Mouse (Mus musculus) MEL (cell line): ENCODE measurements around the gene Atp23. TPM values are rescaled to one million over a fixed set of nuclear protein-coding genes. Genes with fewer than 3 reads are reported as not detected.

ENCODE experiments used
- DNase-seq: peaks from one replicate; pipeline ENCODE4 v3.0.0; 2011; ENCODE audit warnings: low read depth, low spot score
- H3K27ac ChIP-seq: 2 replicates; pipeline ENCODE4 v1.5.1; 2012; ENCODE audit warnings: low read depth, mild to moderate bottlenecking, control low read depth, low read length, moderate library complexity; ENCODE audit not compliant: control insufficient read depth
- H3K27me3 ChIP-seq, 2 experiments: fragments of 150-350 bp in 1 of 2; sonication (generic) in 1 of 2; 2 replicates each; pipeline ENCODE4 v1.6.1; 2012; ENCODE audit warnings: low read length in 2 of 2, mild to moderate bottlenecking in 2 of 2, improper control_type of control experiment in 1 of 2, moderate library complexity in 1 of 2; ENCODE audit not compliant: insufficient read depth in 2 of 2, control insufficient read depth in 1 of 2
- H3K36me3 ChIP-seq, 2 experiments: 2 replicates each; pipeline ENCODE4 v1.6.1; 2012 to 2014; ENCODE audit warnings: low read length in 2 of 2, improper control_type of control experiment in 1 of 2, inconsistent platforms in 1 of 2, mild to moderate bottlenecking in 1 of 2; ENCODE audit not compliant: insufficient read depth in 2 of 2, control insufficient read depth in 1 of 2
- H3K4me1 ChIP-seq, 2 experiments: fragments of 150-350 bp in 1 of 2; sonication (generic) in 1 of 2; 2 replicates each; pipeline ENCODE4 v1.6.1; 2012; ENCODE audit warnings: low read length in 2 of 2, improper control_type of control experiment in 1 of 2, mild to moderate bottlenecking in 1 of 2; ENCODE audit not compliant: insufficient read depth in 2 of 2, control insufficient read depth in 1 of 2
- H3K4me3 ChIP-seq, 2 experiments: fragments of 150-350 bp in 1 of 2; sonication (generic) in 1 of 2; 2 replicates each; pipeline ENCODE4 v1.5.1; 2012; ENCODE audit warnings: low read depth in 2 of 2, low read length in 2 of 2, mild to moderate bottlenecking in 2 of 2, moderate library complexity in 2 of 2, control low read depth in 1 of 2, improper control_type of control experiment in 1 of 2; ENCODE audit not compliant: control insufficient read depth in 1 of 2, insufficient read depth in 1 of 2
- H3K79me2 ChIP-seq: 2 replicates; pipeline ENCODE4 v1.6.1; 2012; ENCODE audit warnings: mild to moderate bottlenecking, low read length, moderate library complexity; ENCODE audit not compliant: control insufficient read depth, poor library complexity, insufficient read depth
- H3K9ac ChIP-seq: 2 replicates; pipeline ENCODE4 v1.6.1; 2012; ENCODE audit warnings: low read depth, mild to moderate bottlenecking, control low read depth, low read length, moderate library complexity; ENCODE audit not compliant: control insufficient read depth, poor library complexity, severe bottlenecking
- H3K9me3 ChIP-seq: fragments of 150-350 bp; sonication (generic); replicated peaks from 2 replicates; pipeline ENCODE4 v1.6.1; 2012; ENCODE audit warnings: mild to moderate bottlenecking, low read length, improper control_type of control experiment, moderate library complexity; ENCODE audit not compliant: insufficient read depth
- BHLHE40 ChIP-seq: IDR thresholded peaks from 2 replicates; pipeline ENCODE4 v1.6.1; 2012; ENCODE audit warnings: low read depth, mild to moderate bottlenecking, inconsistent platforms, low read length, improper control_type of control experiment, borderline replicate concordance
- CHD1 ChIP-seq: IDR thresholded peaks from 2 replicates; pipeline ENCODE4 v1.6.1; 2012; ENCODE audit warnings: low read depth, mild to moderate bottlenecking, inconsistent platforms, low read length, improper control_type of control experiment
- CHD2 ChIP-seq: IDR thresholded peaks from 2 replicates; pipeline ENCODE4 v1.6.1; 2011; ENCODE audit warnings: low read length, improper control_type of control experiment
- CTCF ChIP-seq, 3 experiments: IDR thresholded peaks in 2 of 3; conservative IDR thresholded peaks in 1 of 3; 2 replicates each; pipeline ENCODE4 v1.5.1; 2011 to 2012; ENCODE audit warnings: low read length in 3 of 3, low read depth in 2 of 3, mild to moderate bottlenecking in 2 of 3, improper control_type of control experiment in 1 of 3, inconsistent platforms in 1 of 3, mixed read lengths in 1 of 3, moderate library complexity in 1 of 3; ENCODE audit not compliant: control insufficient read depth in 1 of 3, insufficient read depth in 1 of 3, poor library complexity in 1 of 3, severe bottlenecking in 1 of 3
- EP300 ChIP-seq, 2 experiments: IDR thresholded peaks; 2 replicates each; pipeline ENCODE4 v1.6.1; 2011; ENCODE audit warnings: improper control_type of control experiment in 2 of 2, low read length in 2 of 2, low read depth in 1 of 2, mild to moderate bottlenecking in 1 of 2
- ETS1 ChIP-seq: IDR thresholded peaks from 2 replicates; pipeline ENCODE4 v1.6.1; 2012; ENCODE audit warnings: low read depth, mild to moderate bottlenecking, inconsistent platforms, low read length, improper control_type of control experiment, moderate library complexity
- GABPA ChIP-seq: IDR thresholded peaks from 2 replicates; pipeline ENCODE4 v1.6.1; 2012; ENCODE audit warnings: low read depth, mild to moderate bottlenecking, inconsistent platforms, low read length, improper control_type of control experiment, moderate library complexity
- GATA1 ChIP-seq: IDR thresholded peaks from 2 replicates; pipeline ENCODE4 v1.6.1; 2011; ENCODE audit warnings: low read depth, low read length, improper control_type of control experiment
- HCFC1 ChIP-seq: IDR thresholded peaks from 2 replicates; pipeline ENCODE4 v1.6.1; 2012; ENCODE audit warnings: low read depth, mild to moderate bottlenecking, inconsistent platforms, low read length, improper control_type of control experiment, moderate library complexity
- KAT2A ChIP-seq: conservative IDR thresholded peaks from 2 replicates; pipeline ENCODE4 v1.6.1; 2012; ENCODE audit warnings: low read depth, low read length, improper control_type of control experiment, inconsistent platforms
- MAFK ChIP-seq: IDR thresholded peaks from 2 replicates; pipeline ENCODE4 v1.6.1; 2011; ENCODE audit warnings: low read depth, mild to moderate bottlenecking, low read length, improper control_type of control experiment, borderline replicate concordance
- MAX ChIP-seq: IDR thresholded peaks from 2 replicates; pipeline ENCODE4 v1.6.1; 2011; ENCODE audit warnings: low read length, improper control_type of control experiment
- MYC ChIP-seq: IDR thresholded peaks from 2 replicates; pipeline ENCODE4 v1.6.1; 2011; ENCODE audit warnings: low read depth, mild to moderate bottlenecking, low read length, improper control_type of control experiment, moderate library complexity
- NRF1 ChIP-seq: IDR thresholded peaks from 2 replicates; pipeline ENCODE4 v1.6.1; 2014; ENCODE audit warnings: low read depth, mild to moderate bottlenecking, inconsistent platforms, low read length, improper control_type of control experiment, moderate library complexity; ENCODE audit not compliant: poor library complexity, insufficient read depth, severe bottlenecking
- POLR2AphosphoS2 ChIP-seq: IDR thresholded peaks from 2 replicates; pipeline ENCODE4 v1.6.1; 2011; ENCODE audit warnings: low read length, improper control_type of control experiment
- RAD21 ChIP-seq: IDR thresholded peaks from 2 replicates; pipeline ENCODE4 v1.6.1; 2011; ENCODE audit warnings: mild to moderate bottlenecking, low read depth, low read length, improper control_type of control experiment
- RCOR1 ChIP-seq: IDR thresholded peaks from 2 replicates; pipeline ENCODE4 v1.6.1; 2012; ENCODE audit warnings: low read depth, mild to moderate bottlenecking, inconsistent platforms, low read length, improper control_type of control experiment
- SIN3A ChIP-seq: IDR thresholded peaks from 2 replicates; pipeline ENCODE4 v1.6.1; 2012; ENCODE audit warnings: low read length, improper control_type of control experiment, inconsistent platforms
- SMC3 ChIP-seq: IDR thresholded peaks from 2 replicates; pipeline ENCODE4 v1.6.1; 2011; ENCODE audit warnings: low read depth, low read length, improper control_type of control experiment
- TBP ChIP-seq: IDR thresholded peaks from 2 replicates; pipeline ENCODE4 v1.8.0; 2011; ENCODE audit warnings: low read depth, low read length, improper control_type of control experiment
- TCF12 ChIP-seq: IDR thresholded peaks from 2 replicates; pipeline ENCODE4 v1.6.1; 2014; ENCODE audit warnings: low read depth, mild to moderate bottlenecking, inconsistent platforms, low read length, improper control_type of control experiment, moderate library complexity
- UBTF ChIP-seq: IDR thresholded peaks from 2 replicates; pipeline ENCODE4 v1.6.1; 2012; ENCODE audit warnings: low read depth, mild to moderate bottlenecking, inconsistent platforms, low read length, improper control_type of control experiment, moderate library complexity, borderline replicate concordance; ENCODE audit not compliant: insufficient read depth
- USF1 ChIP-seq: IDR thresholded peaks from 2 replicates; pipeline ENCODE4 v1.6.1; 2014; ENCODE audit warnings: low read depth, mild to moderate bottlenecking, inconsistent platforms, low read length, improper control_type of control experiment, moderate library complexity
- USF2 ChIP-seq, 2 experiments: IDR thresholded peaks; 2 replicates each; pipeline ENCODE4 v1.6.1; 2011 to 2012; ENCODE audit warnings: improper control_type of control experiment in 2 of 2, low read length in 2 of 2, borderline replicate concordance in 1 of 2, inconsistent platforms in 1 of 2, low read depth in 1 of 2, mild to moderate bottlenecking in 1 of 2; ENCODE audit not compliant: insufficient read depth in 1 of 2
- ZC3H11A ChIP-seq: IDR thresholded peaks from 2 replicates; pipeline ENCODE4 v1.6.1; 2012; ENCODE audit warnings: low read depth, mild to moderate bottlenecking, inconsistent platforms, low read length, improper control_type of control experiment
- ZKSCAN1 ChIP-seq: IDR thresholded peaks from 2 replicates; pipeline ENCODE4 v1.6.1; 2012; ENCODE audit warnings: low read depth, mild to moderate bottlenecking, inconsistent platforms, low read length, improper control_type of control experiment, moderate library complexity
- ZNF384 ChIP-seq: IDR thresholded peaks from 2 replicates; pipeline ENCODE4 v1.6.1; 2012; ENCODE audit warnings: low read depth, mild to moderate bottlenecking, inconsistent platforms, low read length, improper control_type of control experiment
- polyA plus RNA-seq, 2 experiments: library from polyadenylated mRNA; stranded (reverse) in 1 of 2; unstranded in 1 of 2; fragments of >175 nt in 1 of 2; fragments of >200 nt in 1 of 2; gene quantifications; 2 replicates each; pipeline versions ENCODE4 v1.2.1 to v1.2.4; 2012; ENCODE audit warnings: low replicate concordance in 2 of 2, low read depth in 1 of 2; ENCODE audit not compliant: insufficient read length in 2 of 2, insufficient read depth in 1 of 2, missing spikeins in 1 of 2
- total RNA-seq: library from RNA; depleted of rRNA; stranded (reverse); fragments of 300-350 nt; gene quantifications from 2 replicates; pipeline ENCODE4 v1.2.3, GENCODE M21; 2012

Gene Atp23
- total and polyA plus RNA-seq, 3 experiments, result 23.0 to 26.1 TPM; not detected in 1

- Histone ChIP-seq H3K9me3 (no peaks in the 10 kb centered on the region), H3K79me2 (peaks cover 10% of the 10 kb centered on the region), H3K36me3 (peaks cover 4 to 14% of the 10 kb centered on the region in 2 experiments; a peak in 3 of 4 replicates), H3K27me3 (no peaks in the 10 kb centered on the region), H3K9ac (no peak overlapping the region), H3K4me1 (peaks cover 4 to 10% of the 10 kb centered on the region in 2 experiments), H3K27ac (no peak overlapping the region), H3K4me3 (peak overlapping the region; percentile 87 to 100; a peak in 3 of 4 replicates)
- peak; percentile 95 for TF ChIP-seq TBP
- TF ChIP-seq NRF1, result no peak
- TF ChIP-seq MAFK, result no peak
- DNase-seq, result no peak
Observed at GRCm38 (mm10) chr10:126901488-126901843, 311 bp upstream of the Atp23 start.

- H3K4me1 ChIP-seq, result peaks cover 3 to 8% of the 10 kb centered on the region in 2 experiments; a peak in 3 of 4 replicates
Observed at GRCm38 (mm10) chr10:126895891-126896290, 5.3 kb downstream of the Atp23 start.

GRCm38 (mm10) chr10:126894061-126894460 lies 7.1 kb downstream of the Atp23 start:
- H3K36me3 ChIP-seq, result peaks cover 7 to 9% of the 10 kb centered on the region in 2 experiments
- no peak for TF ChIP-seq GATA1
- TF ChIP-seq GABPA, result no peak
- H3K4me1 ChIP-seq, result peaks cover 3 to 8% of the 10 kb centered on the region in 2 experiments; a peak in 3 of 4 replicates
- H3K4me3 ChIP-seq, result no peak overlapping the region
- no peak for DNase-seq
- no peak overlapping the region for H3K27ac ChIP-seq
- H3K9ac ChIP-seq, result no peak overlapping the region
- peaks cover under 1% of the 10 kb centered on the region; the same call in 1 of the 2 replicates for H3K79me2 ChIP-seq
- no peaks in the 10 kb centered on the region for H3K27me3 ChIP-seq
- no peaks in the 10 kb centered on the region for H3K9me3 ChIP-seq

More at GRCm38 (mm10) chr10:126895891-126896290, 5.3 kb downstream of the Atp23 start:
- TF ChIP-seq MYC (0 out of 2 replicates have a peak, but pooled peaks have one; percentile 36), CTCF (IDR thresholded peaks at IDR 0.05 in 2 of 3, conservative IDR thresholded peaks at IDR 0.05 in 1 of 3; ENCODE audit: control insufficient read depth in 1 of 3, insufficient read depth in 1 of 3, low read depth in 2 of 3, low read length in 3 of 3, poor library complexity in 1 of 3, severe bottlenecking in 1 of 3) (peak; percentile 27 to 37 (median 36); a peak in 4 of 6 replicates), KAT2A (no peak), SIN3A (no peak), ZKSCAN1 (no peak), TCF12 (no peak), USF2 (IDR thresholded peaks at IDR 0.05; ENCODE audit: borderline replicate concordance in 1 of 2, insufficient read depth in 1 of 2, low read depth in 1 of 2, low read length in 2 of 2) (no peak), SMC3 (peak; percentile 27; the same call in 1 of the 2 replicates), CHD1 (no peak), EP300 (IDR thresholded peaks at IDR 0.05; ENCODE audit: low read depth in 1 of 2, low read length in 2 of 2) (no peak; a peak in 1 of 4 replicates), POLR2AphosphoS2 (no peak), CHD2 (no peak), RAD21 (no peak; the same call in 1 of the 2 replicates), HCFC1 (no peak), ETS1 (peak; percentile 53; the same call in 1 of the 2 replicates), USF1 (no peak; the same call in 1 of the 2 replicates), ZC3H11A (no peak), UBTF (no peak), RCOR1 (no peak), ZNF384 (no peak), MAX (no peak), BHLHE40 (no peak), MAFK (no peak)
- TF ChIP-seq, all 39 proteins: peak for 4
- H3K9ac ChIP-seq, result no peak overlapping the region
- no peaks in the 10 kb centered on the region for H3K9me3 ChIP-seq
- H3K79me2 ChIP-seq, result peaks cover 8% of the 10 kb centered on the region
- H3K4me3 ChIP-seq, result no peak overlapping the region
- H3K27me3 ChIP-seq, result no peaks in the 10 kb centered on the region
- H3K27ac ChIP-seq, result peak overlapping the region; percentile 38
- peaks cover 7 to 12% of the 10 kb centered on the region in 2 experiments for H3K36me3 ChIP-seq
- DNase-seq, result peak; percentile 58
